Mouse (Mus musculus) layer of hippocampus, adult 9-11 months (tissue): Measurements from ENCODE around the gene Cabp7.

Source experiments
- DNase-seq: peaks from one replicate; pipeline ENCODE4 v3.0.0; 2022

The Cabp7 gene

DNA sequence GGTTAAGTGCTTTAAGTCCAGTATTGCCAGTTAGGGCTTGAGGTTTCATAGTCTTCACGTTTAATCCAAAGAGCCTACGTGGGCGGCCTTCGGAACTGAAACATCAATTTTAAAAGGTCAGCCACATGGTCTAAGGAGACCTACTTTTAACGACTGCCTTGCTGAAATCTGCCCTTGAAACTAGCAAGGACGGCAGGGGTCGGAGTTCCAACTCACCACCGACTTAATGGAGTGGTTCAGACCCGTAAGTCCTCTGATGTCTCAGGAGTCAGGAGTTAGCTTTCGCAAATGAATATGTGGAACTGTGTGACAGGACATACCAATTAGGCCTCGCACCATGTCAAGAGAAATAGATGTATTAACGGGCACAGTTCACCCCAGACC, 42.9 kb downstream of the Cabp7 start:
- no peak for DNase-seq

DNA sequence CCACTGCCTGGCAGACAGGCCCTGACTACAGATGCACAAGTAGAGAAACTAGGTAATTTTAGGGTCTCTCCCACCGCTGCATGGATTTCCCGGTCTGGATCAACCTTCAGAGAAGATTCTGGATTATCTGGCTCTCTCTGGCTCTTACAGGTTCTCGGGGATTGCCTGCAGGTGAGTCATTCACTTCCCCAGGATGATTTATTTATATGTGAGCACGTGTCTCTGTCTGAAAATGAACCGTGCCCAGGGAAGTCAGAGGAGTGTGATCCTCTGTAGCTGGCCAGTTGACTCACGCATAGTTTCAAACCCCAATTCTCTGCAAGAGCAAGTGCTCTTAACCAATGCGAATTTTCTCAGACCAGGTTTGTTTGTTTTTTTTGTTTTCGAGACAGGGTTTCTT, 45.9 kb downstream of the Cabp7 start:
- DNase-seq = no peak

DNA sequence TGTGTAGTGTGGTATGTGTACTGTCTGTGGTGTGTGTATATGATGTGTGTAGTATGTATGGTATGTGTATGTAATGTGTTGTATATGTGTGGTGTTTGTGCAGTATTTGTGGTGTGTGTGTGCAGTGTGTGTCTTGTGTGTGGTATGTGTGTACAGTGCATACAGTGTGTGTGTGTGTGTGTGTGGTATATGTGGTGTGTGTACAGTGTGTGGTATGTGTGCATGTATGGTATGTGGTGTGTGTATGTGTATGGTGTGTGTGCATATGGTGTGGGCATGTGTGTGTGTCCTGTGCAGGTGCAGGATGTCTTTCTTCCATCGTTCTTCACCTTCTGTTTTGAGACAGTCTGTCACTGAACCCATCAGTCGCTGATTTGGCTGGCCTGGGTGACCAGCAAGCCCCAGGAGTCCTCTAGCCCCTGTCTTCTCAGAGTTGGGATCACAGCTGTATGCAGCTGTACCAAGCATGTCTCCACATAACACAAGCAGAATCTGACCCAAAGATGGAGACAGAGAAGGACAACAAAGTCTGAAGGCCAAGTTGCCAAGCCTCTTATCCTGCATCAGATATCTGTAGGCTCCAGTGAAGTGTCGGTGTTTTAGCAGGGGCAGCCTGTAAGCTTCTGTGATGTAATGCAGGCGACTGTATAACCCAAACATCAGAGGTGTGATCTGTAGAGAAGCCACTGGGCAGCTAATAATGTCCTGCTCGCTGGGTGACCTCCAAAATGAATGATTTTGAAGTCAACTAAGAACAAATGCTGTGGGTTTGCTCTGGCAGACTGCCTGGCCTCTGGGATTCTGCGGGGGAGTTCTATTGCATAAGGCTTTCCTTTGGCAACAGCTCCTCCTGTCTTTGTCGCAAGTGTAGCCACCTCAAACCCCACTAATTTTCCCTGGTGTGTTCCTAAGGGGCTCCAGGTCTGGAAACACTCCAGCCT, 49.3 kb downstream of the Cabp7 start:
- peak; percentile 72 for DNase-seq

DNA sequence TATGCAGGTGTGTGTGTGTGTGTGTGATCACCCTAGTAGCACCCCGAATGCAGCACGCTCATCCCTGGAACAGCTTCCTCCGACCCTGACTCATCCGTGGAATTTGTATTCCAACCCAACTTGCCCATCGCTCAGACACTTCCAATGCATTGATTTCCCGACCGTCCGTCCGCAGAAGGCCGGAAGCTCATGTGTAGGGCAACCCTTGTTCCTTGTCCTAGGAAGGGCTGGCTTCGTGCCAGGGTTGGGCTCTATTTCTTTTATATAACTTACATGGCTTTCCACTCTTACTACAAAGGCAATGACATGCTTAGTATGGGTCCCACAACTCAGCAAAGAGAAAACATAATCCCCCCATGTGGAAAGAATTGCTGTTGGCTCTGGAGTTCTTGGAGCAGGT, 54.4 kb downstream of the Cabp7 start:
- no peak for DNase-seq

DNA sequence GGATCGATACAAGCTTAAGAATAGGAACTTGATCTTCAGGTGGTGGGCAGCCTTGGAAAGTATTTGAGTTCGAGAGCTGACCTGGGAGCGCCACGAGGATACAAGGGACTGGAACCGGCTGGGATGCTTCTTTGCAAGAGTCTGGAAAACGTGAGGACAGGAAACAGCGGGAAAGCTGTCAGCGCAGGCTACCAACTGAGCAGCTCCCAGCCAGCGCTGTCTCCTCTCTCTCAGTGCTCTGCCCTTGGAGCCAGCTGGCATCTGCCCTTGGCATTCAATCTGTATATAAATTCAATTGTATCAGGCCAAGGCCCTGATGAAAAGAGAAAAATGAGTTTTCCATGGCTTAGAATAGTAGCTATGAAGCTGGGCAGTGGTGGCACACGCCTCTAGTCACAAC, 55.4 kb downstream of the Cabp7 start:
- peak; percentile 56 for DNase-seq

DNA sequence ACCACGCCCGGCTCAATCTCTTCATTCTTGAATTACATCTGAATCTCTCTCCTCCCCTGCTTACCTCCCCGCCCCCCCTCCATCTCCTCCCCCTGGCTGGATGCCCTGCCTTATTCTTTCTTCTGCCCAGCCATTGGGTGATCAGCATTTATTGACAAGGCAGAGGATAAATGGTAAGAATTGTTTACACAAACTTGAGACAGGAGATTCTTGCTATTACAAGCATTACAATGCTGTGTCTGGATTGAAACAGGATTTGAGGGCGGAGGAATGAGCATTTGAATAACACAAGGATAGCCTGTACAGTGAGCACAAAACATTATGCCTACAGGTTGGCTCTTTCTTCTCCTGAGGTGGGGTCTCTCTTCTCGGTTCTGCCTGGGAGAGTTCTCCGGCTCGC, 56.2 kb downstream of the Cabp7 start:
- DNase-seq = no peak

DNA sequence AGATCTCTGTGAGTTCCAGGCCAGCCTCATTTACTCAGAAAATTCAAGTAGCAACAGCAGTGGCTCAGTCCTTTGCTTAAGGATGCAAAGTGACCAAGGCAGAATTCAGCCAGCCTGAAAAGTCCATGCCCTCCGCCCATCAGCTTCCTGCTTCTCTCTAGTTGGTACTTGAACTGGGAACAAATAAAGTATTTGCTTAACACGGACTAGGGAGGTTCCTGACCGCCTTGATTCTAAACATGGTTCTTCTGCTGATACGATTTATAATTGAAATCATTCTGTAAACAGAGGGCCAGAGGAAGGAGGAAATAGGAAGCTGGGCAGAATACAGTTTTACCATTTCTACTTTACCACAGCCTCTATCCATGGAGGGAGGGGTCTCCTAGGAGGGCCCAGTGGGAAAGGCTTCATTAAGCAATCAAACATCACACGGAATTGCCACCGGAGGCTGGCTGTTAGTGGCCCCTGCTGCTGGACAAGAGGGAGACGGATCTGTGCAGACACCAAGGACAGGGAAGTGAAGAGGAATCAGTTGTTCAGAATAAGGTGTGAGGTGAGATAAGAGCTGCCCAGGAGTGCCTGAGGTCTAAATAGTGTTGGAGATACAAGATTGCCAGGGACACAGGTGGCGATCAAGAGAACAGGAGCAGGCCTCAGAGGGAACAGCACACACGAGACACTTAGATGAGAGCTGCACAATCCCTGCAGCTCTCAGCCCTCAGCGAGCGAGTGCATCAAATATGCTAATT, 57.8 kb downstream of the Cabp7 start:
- no peak for DNase-seq

DNA sequence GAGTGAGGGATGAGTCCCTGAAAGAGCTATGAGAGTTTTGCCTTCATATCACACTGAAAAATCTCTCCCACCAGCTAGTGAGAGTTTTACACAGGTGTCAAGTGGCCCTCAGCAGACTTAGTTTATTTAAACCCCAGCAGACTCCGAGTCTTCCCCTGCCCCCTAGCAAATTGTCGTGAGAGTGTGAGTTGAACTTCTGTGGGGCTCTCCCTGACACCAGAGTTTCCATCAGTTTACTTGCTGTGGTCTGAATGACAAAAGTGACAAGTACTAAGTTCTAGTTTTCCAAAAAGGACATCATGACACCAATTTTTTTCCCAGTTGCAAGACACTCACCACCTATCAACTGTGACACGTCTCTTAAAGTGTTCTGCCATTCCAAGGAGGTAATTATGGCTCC, 58.7 kb downstream of the Cabp7 start:
- DNase-seq = no peak

DNA sequence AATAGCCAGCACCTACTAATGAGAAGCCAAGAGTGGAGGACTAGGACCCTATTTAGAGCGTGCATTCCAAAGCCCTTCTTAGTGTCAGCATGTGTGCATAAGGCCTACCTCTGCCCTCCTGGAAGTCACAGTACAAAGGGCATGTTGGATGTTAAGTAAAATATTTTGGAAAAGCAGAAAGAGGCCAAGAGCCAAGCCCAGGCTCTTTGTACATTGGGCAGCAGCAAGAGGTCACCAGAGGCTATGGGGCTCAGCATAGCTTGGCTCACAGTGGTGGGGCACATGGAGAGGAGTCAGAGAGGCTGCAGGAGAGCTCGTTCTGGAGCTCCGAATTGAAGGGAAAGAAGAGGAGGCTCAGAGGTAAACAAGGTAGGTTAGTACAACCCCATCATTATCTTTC, 59.6 kb downstream of the Cabp7 start:
- no peak for DNase-seq
